Mouse (Mus musculus): ENCODE data around the gene Eef1akmt1.

GRCm38 (mm10) chr14:57534346-57534745 lies 37.1 kb downstream of the Eef1akmt1 start:
- TF ChIP-seq CTCF (IDR thresholded peaks at IDR 0.05; ENCODE audit: borderline replicate concordance, extremely low read depth, insufficient read depth, insufficient read length) (no peak), POLR2A (IDR thresholded peaks at IDR 0.05; ENCODE audit: borderline replicate concordance, extremely low read depth, insufficient read depth, insufficient read length, poor library complexity, severe bottlenecking) (no peak)

Measured in brain, embryonic 14.5 days (tissue).